Mouse (Mus musculus) forebrain, embryonic 12.5 days (tissue): ENCODE data around the gene Bcl2l15. TPM values are rescaled to one million over a fixed set of nuclear protein-coding genes. Genes with fewer than 3 reads are reported as not detected.
"Not testable (repeated sequence)": the region's sequence is repeated elsewhere in the genome, so short reads cannot be mapped to it uniquely, and the experiment has no call there.

Experiments
- ATAC-seq: fragments of 200-750 bp; cut with Nextera tagmentation; 2 replicates; pipeline ENCODE4 v1.8.0; 2017; ENCODE audit warnings: moderate TSS enrichment; ENCODE audit not compliant: low FRiP score
- H3K27ac ChIP-seq: fragments of 300-500 bp; sonication (generic); 2 replicates; pipeline ENCODE4 v1.5.1; 2016; ENCODE audit warnings: mild to moderate bottlenecking
- H3K27me3 ChIP-seq: fragments of 300-500 bp; sonication (generic); 2 replicates; pipeline ENCODE4 v1.6.1; 2016; ENCODE audit warnings: mild to moderate bottlenecking
- H3K36me3 ChIP-seq: fragments of 300-500 bp; sonication (generic); replicated peaks from 2 replicates; pipeline ENCODE4 v1.6.1; 2016; ENCODE audit warnings: mild to moderate bottlenecking
- H3K4me1 ChIP-seq: fragments of 300-500 bp; sonication (generic); 2 replicates; pipeline ENCODE4 v1.6.1; 2016
- H3K4me2 ChIP-seq: fragments of 300-500 bp; sonication (generic); 2 replicates; pipeline ENCODE4 v1.6.1; 2016; ENCODE audit warnings: mild to moderate bottlenecking, moderate library complexity
- H3K4me3 ChIP-seq: fragments of 300-500 bp; sonication (generic); replicated peaks from 2 replicates; pipeline ENCODE4 v1.5.1; 2016; ENCODE audit warnings: mild to moderate bottlenecking
- H3K9ac ChIP-seq: fragments of 300-500 bp; sonication (generic); 2 replicates; pipeline ENCODE4 v1.6.1; 2016; ENCODE audit warnings: mild to moderate bottlenecking
- H3K9me3 ChIP-seq: fragments of 300-500 bp; sonication (generic); 2 replicates; pipeline ENCODE4 v1.6.1; 2016
- WGBS: fragments of 180-500 bp; shearing (Covaris S2); methylation state at CpG from one replicate; pipeline ENCODE4 v1.1.7; 2016; 5-methylcytosine and 5-hydroxymethylcytosine counted together
- polyA plus RNA-seq: library from polyadenylated mRNA; unstranded; fragments of >200 nt; fragmentation: Nextera tagmentation; extraction: Ambion mirVana; gene quantifications from 2 replicates; pipeline ENCODE4 v1.2.1, GENCODE M21; 2016

The Bcl2l15 gene
- polyA plus RNA-seq, 1 experiment from 2014 or later: 0.28 TPM

- H3K4me2 ChIP-seq: no peak overlapping the region
- H3K9me3 ChIP-seq: no peaks in the 10 kb centered on the region
- no peak overlapping the region for H3K9ac ChIP-seq
- H3K27ac ChIP-seq: no peak overlapping the region
- H3K4me1 ChIP-seq: no peaks in the 10 kb centered on the region
- no peaks in the 10 kb centered on the region for H3K27me3 ChIP-seq
- no peak for ATAC-seq
- no peaks in the 10 kb centered on the region for H3K36me3 ChIP-seq
- WGBS: 81% methylated on average over 10 of the region's 10 CpGs
- no peak overlapping the region for H3K4me3 ChIP-seq
Measured at GRCm38 (mm10) chr3:103835951-103836310, 3.5 kb downstream of the Bcl2l15 start.

- Histone ChIP-seq H3K27ac (no peak overlapping the region), H3K4me2 (no peak overlapping the region), H3K4me3 (no peak overlapping the region), H3K9me3 (no peaks in the 10 kb centered on the region), H3K9ac (no peak overlapping the region), H3K36me3 (no peaks in the 10 kb centered on the region), H3K4me1 (no peaks in the 10 kb centered on the region), H3K27me3 (no peaks in the 10 kb centered on the region)
- no peak for ATAC-seq
- 94% methylated on average over 5 of the region's 5 CpGs for WGBS
Measured at GRCm38 (mm10) chr3:103836453-103836852, 4.1 kb downstream of the Bcl2l15 start.

- Histone ChIP-seq H3K4me2 (no peak overlapping the region), H3K36me3 (no peaks in the 10 kb centered on the region), H3K4me3 (no peak overlapping the region), H3K4me1 (no peaks in the 10 kb centered on the region), H3K9ac (no peak overlapping the region), H3K9me3 (no peaks in the 10 kb centered on the region), H3K27me3 (no peaks in the 10 kb centered on the region), H3K27ac (no peak overlapping the region)
- ATAC-seq: no peak
- 92% methylated on average over 6 of the region's 6 CpGs for WGBS
Measured at GRCm38 (mm10) chr3:103839711-103840110, 7.3 kb downstream of the Bcl2l15 start.

- not testable (repeated sequence) for H3K4me1 ChIP-seq, H3K27me3 ChIP-seq, H3K9ac ChIP-seq, H3K4me2 ChIP-seq, H3K4me3 ChIP-seq, H3K9me3 ChIP-seq, H3K36me3 ChIP-seq, ATAC-seq, H3K27ac ChIP-seq
- WGBS: 78% methylated on average over 3 of the region's 3 CpGs
Measured at GRCm38 (mm10) chr3:103840195-103840594, 7.8 kb downstream of the Bcl2l15 start.

GRCm38 (mm10) chr3:103840946-103841345, 8.5 kb downstream of the Bcl2l15 start:
- not testable (repeated sequence) for H3K4me1 ChIP-seq, ATAC-seq, H3K9ac ChIP-seq, H3K27me3 ChIP-seq, H3K27ac ChIP-seq, H3K4me2 ChIP-seq, H3K4me3 ChIP-seq, H3K9me3 ChIP-seq, H3K36me3 ChIP-seq
- WGBS: 90% methylated on average over 7 of the region's 7 CpGs

- 81% methylated on average over 9 of the region's 9 CpGs for WGBS
- Histone ChIP-seq H3K4me1 (no peaks in the 10 kb centered on the region), H3K9me3 (no peaks in the 10 kb centered on the region), H3K27ac (no peak overlapping the region), H3K9ac (no peak overlapping the region), H3K4me3 (no peak overlapping the region), H3K36me3 (no peaks in the 10 kb centered on the region), H3K27me3 (no peaks in the 10 kb centered on the region), H3K4me2 (no peak overlapping the region)
- no peak for ATAC-seq
Measured at GRCm38 (mm10) chr3:103850644-103851363, 18.4 kb downstream of the Bcl2l15 start.

- WGBS: 90% methylated on average over 6 of the region's 6 CpGs
- H3K4me1 ChIP-seq: no peaks in the 10 kb centered on the region
- no peak overlapping the region for H3K4me2 ChIP-seq
- no peak overlapping the region for H3K27ac ChIP-seq
- H3K36me3 ChIP-seq: no peaks in the 10 kb centered on the region
- H3K4me3 ChIP-seq: no peak overlapping the region
- ATAC-seq: no peak
- no peak overlapping the region for H3K9ac ChIP-seq
- no peaks in the 10 kb centered on the region for H3K9me3 ChIP-seq
- H3K27me3 ChIP-seq: no peaks in the 10 kb centered on the region
Measured at GRCm38 (mm10) chr3:103851481-103851880, 19.1 kb downstream of the Bcl2l15 start.

- no peak overlapping the region for H3K4me2 ChIP-seq
- H3K4me1 ChIP-seq: no peaks in the 10 kb centered on the region
- no peak for ATAC-seq
- no peaks in the 10 kb centered on the region for H3K27me3 ChIP-seq
- H3K36me3 ChIP-seq: no peaks in the 10 kb centered on the region
- WGBS: 82% methylated on average over 8 of the region's 8 CpGs
- no peak overlapping the region for H3K27ac ChIP-seq
- H3K9me3 ChIP-seq: no peaks in the 10 kb centered on the region
- no peak overlapping the region for H3K9ac ChIP-seq
- H3K4me3 ChIP-seq: no peak overlapping the region
Measured at GRCm38 (mm10) chr3:103851882-103852281, 19.5 kb downstream of the Bcl2l15 start.

GRCm38 (mm10) chr3:103852565-103853299, 20.3 kb downstream of the Bcl2l15 start:
- Histone ChIP-seq H3K9me3 (no peaks in the 10 kb centered on the region), H3K27me3 (no peaks in the 10 kb centered on the region), H3K27ac (no peak overlapping the region), H3K9ac (no peak overlapping the region), H3K4me3 (no peak overlapping the region), H3K36me3 (no peaks in the 10 kb centered on the region), H3K4me1 (no peaks in the 10 kb centered on the region), H3K4me2 (no peak overlapping the region)
- 65% methylated on average over 3 of the region's 3 CpGs for WGBS
- no peak for ATAC-seq

- Histone ChIP-seq H3K9me3 (no peaks in the 10 kb centered on the region), H3K9ac (no peak overlapping the region), H3K4me3 (no peak overlapping the region), H3K27ac (no peak overlapping the region), H3K36me3 (no peaks in the 10 kb centered on the region), H3K27me3 (no peaks in the 10 kb centered on the region), H3K4me2 (no peak overlapping the region), H3K4me1 (no peaks in the 10 kb centered on the region)
- 73% methylated on average over 8 of the region's 8 CpGs for WGBS
- ATAC-seq: no peak
Measured at GRCm38 (mm10) chr3:103853804-103854203, 21.4 kb downstream of the Bcl2l15 start.

GRCm38 (mm10) chr3:103857036-103857805, 24.8 kb downstream of the Bcl2l15 start:
- Histone ChIP-seq H3K9ac (no peak overlapping the region), H3K27ac (no peak overlapping the region), H3K27me3 (no peaks in the 10 kb centered on the region), H3K4me3 (no peak overlapping the region), H3K4me1 (0 out of 2 replicates have a peak, but pooled peaks cover 4% of the 10 kb centered on the region), H3K4me2 (no peak overlapping the region), H3K9me3 (no peaks in the 10 kb centered on the region), H3K36me3 (no peaks in the 10 kb centered on the region)
- 93% methylated on average over 7 of the region's 7 CpGs for WGBS
- ATAC-seq: no peak

GRCm38 (mm10) chr3:103857977-103858563, 25.7 kb downstream of the Bcl2l15 start:
- Histone ChIP-seq H3K4me3 (no peak overlapping the region), H3K4me1 (0 out of 2 replicates have a peak, but pooled peaks cover 4% of the 10 kb centered on the region), H3K27ac (no peak overlapping the region), H3K27me3 (no peaks in the 10 kb centered on the region), H3K9ac (no peak overlapping the region), H3K4me2 (no peak overlapping the region), H3K36me3 (no peaks in the 10 kb centered on the region), H3K9me3 (no peaks in the 10 kb centered on the region)
- 91% methylated on average over 6 of the region's 6 CpGs for WGBS
- no peak for ATAC-seq
